Mouse (Mus musculus) limb, embryonic 11.5 days (tissue): ENCODE measurements around the gene Calr3. TPM values are rescaled to one million over a fixed set of nuclear protein-coding genes. Genes with fewer than 3 reads are reported as not detected.

ENCODE experiments used
- ATAC-seq: fragments of 200-750 bp; cut with Nextera tagmentation; 2 replicates; pipeline ENCODE4 v1.8.0; 2017; ENCODE audit warnings: low read depth; ENCODE audit not compliant: insufficient number of reproducible peaks, low FRiP score, low TSS enrichment
- DNase-seq: peaks from one replicate; pipeline ENCODE4 v3.0.0-alpha.2; 2015; ENCODE audit warnings: low spot score
- H3K27ac ChIP-seq: fragments of 300-500 bp; sonication (generic); replicated peaks from 2 replicates; pipeline ENCODE4 v1.5.1; 2014; ENCODE audit warnings: low read depth, mild to moderate bottlenecking, low read length
- H3K27me3 ChIP-seq: fragments of 300-500 bp; sonication (generic); 2 replicates; pipeline ENCODE4 v1.6.1; 2014; ENCODE audit warnings: mild to moderate bottlenecking, low read length, mixed read lengths; ENCODE audit not compliant: control insufficient read depth, insufficient read depth
- H3K36me3 ChIP-seq: fragments of 300-500 bp; sonication (generic); 2 replicates; pipeline ENCODE4 v1.6.1; 2014; ENCODE audit warnings: mild to moderate bottlenecking, low read length, moderate library complexity, mixed read lengths; ENCODE audit not compliant: control insufficient read depth, insufficient read depth
- H3K4me1 ChIP-seq: fragments of 300-500 bp; sonication (generic); 2 replicates; pipeline ENCODE4 v1.6.1; 2014; ENCODE audit warnings: low read length, mixed read lengths; ENCODE audit not compliant: control insufficient read depth, insufficient read depth
- H3K4me2 ChIP-seq: fragments of 300-500 bp; sonication (generic); 2 replicates; pipeline ENCODE4 v1.6.1; 2014; ENCODE audit warnings: low read depth, mild to moderate bottlenecking, moderate library complexity; ENCODE audit not compliant: severe bottlenecking
- H3K4me3 ChIP-seq: fragments of 300-500 bp; sonication (generic); 2 replicates; pipeline ENCODE4 v1.5.1; 2014; ENCODE audit warnings: low read depth, low read length
- H3K9ac ChIP-seq: fragments of 300-500 bp; sonication (generic); 2 replicates; pipeline ENCODE4 v1.6.1; 2014; ENCODE audit warnings: mild to moderate bottlenecking, low read length
- H3K9me3 ChIP-seq: fragments of 300-500 bp; sonication (generic); 2 replicates; pipeline ENCODE4 v1.6.1; 2016; ENCODE audit warnings: low read length; ENCODE audit not compliant: control insufficient read depth
- WGBS: fragments of 180-500 bp; shearing (Covaris S2); extraction: QIAGEN DNeasy Blood & Tissue Kit; methylation state at CpG from one replicate; pipeline ENCODE4 v1.1.7; 2014; 5-methylcytosine and 5-hydroxymethylcytosine counted together
- polyA plus RNA-seq: library from polyadenylated mRNA; unstranded; fragments of >200 nt; fragmentation: Nextera tagmentation; extraction: Ambion mirVana; gene quantifications from 2 replicates; pipeline ENCODE4 v1.2.1, GENCODE M21; 2014

The Calr3 gene
- 0.79 and 1.5 TPM in 2 replicates for polyA plus RNA-seq

DNA sequence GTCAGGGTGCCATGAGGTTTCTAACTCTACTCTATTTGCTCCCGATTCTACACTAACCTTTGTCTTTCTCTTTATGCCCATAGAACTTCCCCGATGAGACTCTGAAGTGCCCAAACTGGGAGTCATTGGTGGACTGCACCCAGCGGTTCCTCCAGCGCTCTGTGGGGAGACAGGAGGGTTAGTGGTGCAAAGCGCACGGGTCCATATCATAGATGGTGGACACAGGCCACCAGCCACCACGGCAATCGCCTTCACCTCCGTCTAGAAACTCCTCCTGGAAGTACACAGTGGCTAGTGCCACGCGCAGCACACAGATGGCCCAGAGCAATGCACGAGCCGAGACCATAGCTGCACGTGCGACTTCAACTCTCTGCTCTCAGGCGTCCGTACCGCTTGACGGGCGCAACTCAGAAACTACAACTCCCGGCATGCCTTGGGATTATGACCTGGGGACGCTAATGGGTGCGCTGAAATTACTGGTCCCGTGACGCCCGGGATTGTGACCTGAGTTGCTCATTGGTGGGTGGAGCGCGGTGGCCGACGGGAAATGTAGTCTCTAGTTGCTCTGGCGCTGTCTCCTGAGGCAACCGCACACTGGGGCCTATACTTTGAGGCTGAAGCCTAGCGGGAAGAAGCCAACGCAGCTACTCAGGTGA, at the start of gene Calr3, which contains the start of gene 1700030K09Rik:
TSS of gene Calr3 (minus strand) at position 533 of the 656 bp plus-strand sequence.
TSS of gene 1700030K09Rik (plus strand) at position 543 of the 656 bp plus-strand sequence.
- DNase-seq (peak; percentile 99), ATAC-seq (peak; percentile 99)
- Histone ChIP-seq H3K27ac (no peak within 1 kb of the TSS), H3K36me3 (peaks cover 2% of the 10 kb centered on the region; the same call in 1 of the 2 replicates), H3K4me3 (peak within 1 kb of the TSS; percentile 29), H3K4me2 (peak within 1 kb of the TSS; percentile 59), H3K9ac (peak within 1 kb of the TSS; percentile 62), H3K9me3 (no peaks in the 10 kb centered on the region), H3K27me3 (no peaks in the 10 kb centered on the region), H3K4me1 (no peaks in the 10 kb centered on the region)
- WGBS = 7% methylated on average over 34 of the region's 34 CpGs

GRCm38 (mm10) chr8:72493381-72493780, 49.7 kb upstream of the Calr3 start:
- DNase-seq (peak; percentile 38), ATAC-seq (no peak)
- Histone ChIP-seq H3K4me1 (peaks cover 9% of the 10 kb centered on the region; the same call in 1 of the 2 replicates), H3K36me3 (peaks cover 12% of the 10 kb centered on the region; the same call in 1 of the 2 replicates), H3K4me3 (peak overlapping the region; percentile 80), H3K4me2 (peak overlapping the region; percentile 75), H3K27me3 (no peaks in the 10 kb centered on the region), H3K9me3 (no peaks in the 10 kb centered on the region), H3K9ac (peak overlapping the region; percentile 61), H3K27ac (no peak overlapping the region; the same call in 1 of the 2 replicates)
- 15% methylated on average over 8 of the region's 8 CpGs for WGBS

GRCm38 (mm10) chr8:72492622-72493081, 49.0 kb upstream of the Calr3 start:
- H3K36me3 ChIP-seq = peaks cover 16% of the 10 kb centered on the region; the same call in 1 of the 2 replicates
- ATAC-seq = peak; percentile 95

GRCm38 (mm10) chr8:72491680-72492621, 48.3 kb upstream of the Calr3 start, which contains the start of gene Slc35e1:
Gene Slc35e1, minus strand, starts transcription at chr8:72492614.
- Histone ChIP-seq H3K4me1 (peaks cover 9% of the 10 kb centered on the region; the same call in 1 of the 2 replicates), H3K4me3 (peak within 1 kb of the TSS; percentile 80), H3K9ac (peak within 1 kb of the TSS; percentile 80), H3K27ac (peak within 1 kb of the TSS; percentile 18; the same call in 1 of the 2 replicates), H3K4me2 (peak within 1 kb of the TSS; percentile 88), H3K9me3 (no peaks in the 10 kb centered on the region), H3K36me3 (peaks cover 16% of the 10 kb centered on the region; the same call in 1 of the 2 replicates), H3K27me3 (no peaks in the 10 kb centered on the region)
- peak; percentile 11 for ATAC-seq
- peak; percentile 53 for DNase-seq
- under 1% methylated on average over 83 of the region's 98 CpGs for WGBS

More at GRCm38 (mm10) chr8:72492622-72493081, 49.0 kb upstream of the Calr3 start:
- 0% methylated on average over 44 of the region's 56 CpGs for WGBS
- peak; percentile 99 for DNase-seq
- Histone ChIP-seq H3K9me3 (no peaks in the 10 kb centered on the region), H3K4me3 (peak overlapping the region; percentile 80), H3K4me1 (peaks cover 9% of the 10 kb centered on the region; the same call in 1 of the 2 replicates), H3K27ac (no peak overlapping the region), H3K4me2 (peak overlapping the region; percentile 75), H3K27me3 (no peaks in the 10 kb centered on the region), H3K9ac (peak overlapping the region; percentile 80)

DNA sequence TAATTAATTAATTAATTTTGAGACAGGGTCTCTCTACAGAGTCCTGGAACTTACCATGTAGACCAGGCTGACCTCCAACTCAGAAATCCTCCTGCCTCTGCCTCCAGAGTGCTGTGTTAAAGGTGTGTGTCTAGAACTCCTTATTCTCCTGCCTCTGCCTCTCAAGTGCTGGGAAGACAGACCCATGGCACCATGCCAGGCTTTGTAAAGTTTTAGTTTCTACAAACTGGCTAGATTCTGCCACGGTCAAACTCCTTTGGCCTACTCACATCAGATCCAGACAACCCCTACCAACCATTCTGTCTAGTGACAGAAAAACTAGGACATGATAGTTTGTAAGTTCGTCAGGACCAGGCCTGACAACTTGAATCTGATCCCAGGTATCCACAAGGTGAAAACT, 47.3 kb upstream of the Calr3 start:
- peaks cover 11% of the 10 kb centered on the region; the same call in 1 of the 2 replicates for H3K36me3 ChIP-seq
- no peak overlapping the region for H3K4me3 ChIP-seq
- H3K27me3 ChIP-seq = no peaks in the 10 kb centered on the region
- DNase-seq (no peak), ATAC-seq (no peak)
- 83% methylated on average over 2 of the region's 2 CpGs for WGBS
- H3K27ac ChIP-seq = no peak overlapping the region
- H3K4me1 ChIP-seq = peaks cover 9% of the 10 kb centered on the region; the same call in 1 of the 2 replicates
- no peak overlapping the region for H3K9ac ChIP-seq
- no peak overlapping the region; the same call in 1 of the 2 replicates for H3K4me2 ChIP-seq
- H3K9me3 ChIP-seq = no peaks in the 10 kb centered on the region

GRCm38 (mm10) chr8:72487014-72487413, 43.3 kb upstream of the Calr3 start:
- Histone ChIP-seq H3K4me2 (no peak overlapping the region), H3K4me1 (peaks cover 5% of the 10 kb centered on the region; the same call in 1 of the 2 replicates), H3K36me3 (peaks cover 21% of the 10 kb centered on the region; the same call in 1 of the 2 replicates), H3K27me3 (no peaks in the 10 kb centered on the region), H3K27ac (no peak overlapping the region), H3K9ac (no peak overlapping the region), H3K4me3 (no peak overlapping the region), H3K9me3 (no peaks in the 10 kb centered on the region)
- DNase-seq = no peak
- no peak for ATAC-seq

DNA sequence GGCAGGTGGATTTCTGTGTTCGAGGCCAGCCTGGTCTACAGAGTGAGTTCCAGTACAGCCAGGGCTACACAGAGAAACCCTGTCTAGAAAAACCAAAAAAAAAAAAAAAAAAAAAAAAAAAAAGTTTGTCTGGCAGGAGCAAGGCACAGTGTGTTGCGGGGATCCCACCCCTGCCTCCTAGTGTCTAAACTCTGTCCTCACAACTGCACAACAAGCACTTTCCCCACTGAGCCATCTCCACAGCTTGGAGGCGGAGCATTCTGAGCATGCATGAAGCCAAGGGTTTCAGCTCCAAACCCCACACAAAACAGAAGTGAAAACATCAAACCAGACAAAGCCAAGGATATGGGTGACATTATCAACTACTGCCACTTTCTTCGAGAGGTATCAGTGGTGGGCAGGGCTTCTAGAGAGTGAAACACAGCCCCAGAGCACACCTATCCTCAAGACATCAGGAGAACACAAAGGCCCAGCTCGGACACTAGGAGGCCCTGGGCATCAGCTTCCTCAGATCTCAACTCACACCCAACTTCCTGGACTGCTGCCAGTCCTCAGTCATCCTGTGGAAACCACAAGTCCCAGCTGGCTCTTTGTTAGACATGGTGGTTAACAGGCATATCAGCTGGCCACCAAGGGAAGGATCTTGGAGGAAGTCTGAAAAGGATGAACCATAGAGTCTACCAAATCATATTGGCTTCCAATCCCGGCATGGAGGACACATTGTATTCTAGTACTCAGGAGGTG, 42.0 kb upstream of the Calr3 start:
- Histone ChIP-seq H3K27me3 (no peaks in the 10 kb centered on the region), H3K9me3 (no peaks in the 10 kb centered on the region), H3K9ac (no peak overlapping the region), H3K4me2 (no peak overlapping the region), H3K4me3 (no peak overlapping the region), H3K4me1 (no peaks in the 10 kb centered on the region), H3K36me3 (peaks cover 21% of the 10 kb centered on the region; the same call in 1 of the 2 replicates), H3K27ac (no peak overlapping the region)
- ATAC-seq (no peak), DNase-seq (no peak)
- 90% methylated on average over 6 of the region's 6 CpGs for WGBS
